Comparison of ENCODE assay signal across 8 mouse cellular contexts in genomic region chr9:14498896-14499705, GRCm38 (mm10). TPM values are rescaled to one million over a fixed set of nuclear protein-coding genes. Genes with fewer than 3 reads are reported as not detected.
A peak's percentile ranks its signal among the peaks of the same experiment; 100 is the strongest.
DNase-seq lines count a peak whose midpoint lies in the region.

No protein-coding gene starts in this region.

- H3K4me3 ChIP-seq in midbrain, embryonic 10.5 days = peak overlapping the region; percentile 90

- peak overlapping the region; percentile 86; the same call in 1 of the 2 replicates for H3K27ac ChIP-seq in midbrain, embryonic 10.5 days (replicated peaks)

- intact Hi-C loops in left cerebral cortex, postnatal 10 days (cut with DNase I) = no loop called here

- H3K9me3 ChIP-seq in midbrain, embryonic 10.5 days (replicated peaks) = no peaks in the 10 kb centered on the region

- H3K36me3 ChIP-seq in midbrain, embryonic 10.5 days = peaks cover 21% of the 10 kb centered on the region

- peaks cover 17% of the 10 kb centered on the region for H3K4me1 ChIP-seq in midbrain, embryonic 10.5 days

- no peaks in the 10 kb centered on the region for H3K27me3 ChIP-seq in midbrain, embryonic 10.5 days (ENCODE audit: low read depth, poor library complexity, severe bottlenecking)

- DNase-seq in cerebellum, adult 9-10 months = peak; percentile 24
- no peak for DNase-seq in cerebellum, adult 9-11 months
- peak; percentile 34 for DNase-seq in thymus, postnatal 0 days (ENCODE audit: low spot score)
- no peak for DNase-seq in thymus, postnatal 36 days
- no peak for DNase-seq in midbrain, embryonic 10.5 days (ENCODE audit: low spot score)
- no peak for DNase-seq in right cerebral cortex, postnatal 25 days
- no peak for DNase-seq in cerebellum, postnatal 36 days
- DNase-seq in left cerebral cortex, postnatal 10 days (ENCODE audit: extremely low spot score in 1 of 2, low spot score in 2 of 2) = no peak

- 82% methylated on average over 4 of the region's 4 CpGs for WGBS in midbrain, embryonic 10.5 days

RNA-seq across cellular contexts. Expression of gene Kdm4d, which starts 1.2 kb away (rescaled TPM):
- 0.36 and 0.44 TPM in 2 replicates for polyA plus RNA-seq in thymus, postnatal 0 days (2015; fragmentation: Nextera tagmentation; extraction: Ambion mirVana)
- polyA plus RNA-seq in midbrain, embryonic 10.5 days (2016; fragmentation: Nextera tagmentation; extraction: Ambion mirVana) = 0.10 and 0.15 TPM in 2 replicates
- 1 to 10 TPM; 1.6 to 2.6 TPM for total RNA-seq in left cerebral cortex, postnatal 10 days (2021)

RNA-seq across cellular contexts. Expression of gene Cwc15, which starts 1.3 kb away (rescaled TPM):
- 222 and 227 TPM in 2 replicates for polyA plus RNA-seq in thymus, postnatal 0 days (2015; fragmentation: Nextera tagmentation; extraction: Ambion mirVana)
- polyA plus RNA-seq in midbrain, embryonic 10.5 days (2016; fragmentation: Nextera tagmentation; extraction: Ambion mirVana) = 177 and 181 TPM in 2 replicates
- 10 to 100 TPM; 70.8 to 76.6 TPM for total RNA-seq in left cerebral cortex, postnatal 10 days (2021)

Comparison
In these comparisons a context has a peak if more than half of its experiments do, and no peak if none do; other contexts are left out.
1. DNase-seq: peak in cerebellum, adult 9-10 months (single experiment) and thymus, postnatal 0 days (single experiment); none in cerebellum, adult 9-11 months (single experiment), thymus, postnatal 36 days (0 of 2), midbrain, embryonic 10.5 days (single experiment), right cerebral cortex, postnatal 25 days (single experiment), cerebellum, postnatal 36 days (0 of 2) and left cerebral cortex, postnatal 10 days (0 of 2).